Mouse (Mus musculus) bone marrow macrophage, adult 2 months (primary cell): ENCODE data around the gene Ndc1.

ENCODE experiments used
- CTCF ChIP-seq: IDR thresholded peaks from 2 replicates; pipeline ENCODE4 v1.5.1; 2012; ENCODE audit warnings: low read depth, mild to moderate bottlenecking, low read length, moderate library complexity
- POLR2A ChIP-seq: IDR thresholded peaks from 2 replicates; pipeline ENCODE4 v1.6.1; 2012; ENCODE audit warnings: mild to moderate bottlenecking, low read depth, low read length, borderline replicate concordance

- TF ChIP-seq POLR2A (no peak), CTCF (no peak)
Measured at GRCm38 (mm10) chr4:107348529-107349310, 18.9 kb upstream of the Ndc1 start.
